Mouse (Mus musculus): ENCODE measurements at regions not wholly inside any gene's neighbourhood (a gene's known extent, or its start where the extent isn't known, plus 50 kb on each side); places are given as distances from the start of the nearest gene placed in this dataset.

GRCm38 (mm10) chr19:14094191-14094590 is 180.9 kb downstream of the Olfr1505 start:
- Histone ChIP-seq H3K4me1 (ENCODE audit: control insufficient read depth, insufficient read depth, low read length) (no peaks in the 10 kb centered on the region), H3K4me2 (ENCODE audit: low read length) (no peak overlapping the region), H3K27me3 (replicated peaks; ENCODE audit: control insufficient read depth, insufficient read depth, low read length) (no peaks in the 10 kb centered on the region), H3K27ac (ENCODE audit: low read depth, low read length) (no peak overlapping the region), H3K4me3 (ENCODE audit: low read depth, low read length) (no peak overlapping the region), H3K36me3 (ENCODE audit: control insufficient read depth, insufficient read depth, low read length) (no peaks in the 10 kb centered on the region), H3K9ac (ENCODE audit: low read length) (no peak overlapping the region), H3K9me3 (replicated peaks; ENCODE audit: control insufficient read depth, low read length) (no peaks in the 10 kb centered on the region)
- DNase-seq (ENCODE audit: low spot score) (no peak), ATAC-seq (no peak)
- 74% methylated on average over 2 of the region's 2 CpGs for WGBS

GRCm38 (mm10) chr19:14096187-14096586 is 182.9 kb downstream of the Olfr1505 start:
- H3K4me3 ChIP-seq (ENCODE audit: low read depth, low read length): no peak overlapping the region
- no peaks in the 10 kb centered on the region for H3K27me3 ChIP-seq (replicated peaks; ENCODE audit: control insufficient read depth, insufficient read depth, low read length)
- no peak overlapping the region for H3K9ac ChIP-seq (ENCODE audit: low read length)
- no peaks in the 10 kb centered on the region for H3K4me1 ChIP-seq (ENCODE audit: control insufficient read depth, insufficient read depth, low read length)
- H3K9me3 ChIP-seq (replicated peaks; ENCODE audit: control insufficient read depth, low read length): no peaks in the 10 kb centered on the region
- no peak overlapping the region for H3K27ac ChIP-seq (ENCODE audit: low read depth, low read length)
- 71% methylated on average over 5 of the region's 5 CpGs for WGBS
- no peaks in the 10 kb centered on the region for H3K36me3 ChIP-seq (ENCODE audit: control insufficient read depth, insufficient read depth, low read length)
- no peak overlapping the region for H3K4me2 ChIP-seq (ENCODE audit: low read length)
- ATAC-seq (no peak), DNase-seq (ENCODE audit: low spot score) (peak; percentile 33)

GRCm38 (mm10) chr19:14109091-14109490 is 195.8 kb downstream of the Olfr1505 start:
- no peak overlapping the region for H3K9ac ChIP-seq (ENCODE audit: low read length)
- DNase-seq (ENCODE audit: low spot score): peak; percentile 3

GRCm38 (mm10) chr19:14123348-14124113 is 210.2 kb downstream of the Olfr1505 start:
- ATAC-seq: peak; percentile 57; the same call in 1 of the 2 replicates

More at GRCm38 (mm10) chr19:14109091-14109490, 195.8 kb downstream of the Olfr1505 start:
- WGBS: 77% methylated on average over 4 of the region's 4 CpGs
- Histone ChIP-seq H3K27ac (ENCODE audit: low read depth, low read length) (no peak overlapping the region), H3K4me3 (ENCODE audit: low read depth, low read length) (no peak overlapping the region), H3K9me3 (replicated peaks; ENCODE audit: control insufficient read depth, low read length) (no peaks in the 10 kb centered on the region), H3K27me3 (replicated peaks; ENCODE audit: control insufficient read depth, insufficient read depth, low read length) (no peaks in the 10 kb centered on the region), H3K36me3 (ENCODE audit: control insufficient read depth, insufficient read depth, low read length) (no peaks in the 10 kb centered on the region), H3K4me2 (ENCODE audit: low read length) (no peak overlapping the region), H3K4me1 (ENCODE audit: control insufficient read depth, insufficient read depth, low read length) (no peaks in the 10 kb centered on the region)
- no peak for ATAC-seq

GRCm38 (mm10) chr19:14124250-14124827 is 211.0 kb downstream of the Olfr1505 start:
- DNase-seq (ENCODE audit: low spot score) (peak; percentile 58), ATAC-seq (peak; percentile 54; the same call in 1 of the 2 replicates)
- Histone ChIP-seq H3K4me3 (ENCODE audit: low read depth, low read length) (no peak overlapping the region), H3K4me2 (ENCODE audit: low read length) (peak overlapping the region; percentile 29; the same call in 1 of the 2 replicates), H3K9ac (ENCODE audit: low read length) (no peak overlapping the region), H3K9me3 (replicated peaks; ENCODE audit: control insufficient read depth, low read length) (no peaks in the 10 kb centered on the region), H3K36me3 (ENCODE audit: control insufficient read depth, insufficient read depth, low read length) (no peaks in the 10 kb centered on the region), H3K27ac (ENCODE audit: low read depth, low read length) (no peak overlapping the region), H3K4me1 (ENCODE audit: control insufficient read depth, insufficient read depth, low read length) (peaks cover 10% of the 10 kb centered on the region; the same call in 1 of the 2 replicates), H3K27me3 (replicated peaks; ENCODE audit: control insufficient read depth, insufficient read depth, low read length) (no peaks in the 10 kb centered on the region)
- 16% methylated on average over 5 of the region's 5 CpGs for WGBS

More at GRCm38 (mm10) chr19:14123348-14124113, 210.2 kb downstream of the Olfr1505 start:
- Histone ChIP-seq H3K27me3 (replicated peaks; ENCODE audit: control insufficient read depth, insufficient read depth, low read length) (no peaks in the 10 kb centered on the region), H3K4me3 (ENCODE audit: low read depth, low read length) (no peak overlapping the region), H3K4me2 (ENCODE audit: low read length) (peak overlapping the region; percentile 29; the same call in 1 of the 2 replicates), H3K9ac (ENCODE audit: low read length) (no peak overlapping the region), H3K36me3 (ENCODE audit: control insufficient read depth, insufficient read depth, low read length) (no peaks in the 10 kb centered on the region), H3K27ac (ENCODE audit: low read depth, low read length) (no peak overlapping the region), H3K4me1 (ENCODE audit: control insufficient read depth, insufficient read depth, low read length) (peaks cover 10% of the 10 kb centered on the region; the same call in 1 of the 2 replicates), H3K9me3 (replicated peaks; ENCODE audit: control insufficient read depth, low read length) (no peaks in the 10 kb centered on the region)
- peak; percentile 58 for DNase-seq (ENCODE audit: low spot score)
- 8% methylated on average over 8 of the region's 8 CpGs for WGBS

- Histone ChIP-seq H3K4me3 (ENCODE audit: low read depth, low read length) (no peak overlapping the region), H3K27ac (ENCODE audit: low read depth, low read length) (no peak overlapping the region), H3K27me3 (replicated peaks; ENCODE audit: control insufficient read depth, insufficient read depth, low read length) (no peaks in the 10 kb centered on the region), H3K36me3 (ENCODE audit: control insufficient read depth, insufficient read depth, low read length) (no peaks in the 10 kb centered on the region), H3K9ac (ENCODE audit: low read length) (no peak overlapping the region), H3K4me1 (ENCODE audit: control insufficient read depth, insufficient read depth, low read length) (peaks cover 10% of the 10 kb centered on the region; the same call in 1 of the 2 replicates), H3K9me3 (replicated peaks; ENCODE audit: control insufficient read depth, low read length) (no peaks in the 10 kb centered on the region), H3K4me2 (ENCODE audit: low read length) (no peak overlapping the region)
- ATAC-seq (no peak), DNase-seq (ENCODE audit: low spot score) (no peak)
- WGBS: 27% methylated on average over 5 of the region's 5 CpGs
Observed at GRCm38 (mm10) chr19:14124986-14125385, 211.7 kb downstream of the Olfr1505 start.

GRCm38 (mm10) chr19:14128397-14129209 is 215.3 kb downstream of the Olfr1505 start:
- DNase-seq (ENCODE audit: low spot score): peak; percentile 41
- no peaks in the 10 kb centered on the region for H3K9me3 ChIP-seq (replicated peaks; ENCODE audit: control insufficient read depth, low read length)
- WGBS: 6% methylated on average over 8 of the region's 8 CpGs

GRCm38 (mm10) chr19:14161217-14161616 is 247.9 kb downstream of the Olfr1505 start:
- H3K9me3 ChIP-seq (replicated peaks; ENCODE audit: control insufficient read depth, low read length): no peaks in the 10 kb centered on the region
- no peak overlapping the region for H3K4me3 ChIP-seq (ENCODE audit: low read depth, low read length)
- H3K27ac ChIP-seq (ENCODE audit: low read depth, low read length): no peak overlapping the region
- ATAC-seq: no peak
- no peak for DNase-seq (ENCODE audit: low spot score)
- 34% methylated on average over 3 of the region's 3 CpGs for WGBS
- no peaks in the 10 kb centered on the region for H3K36me3 ChIP-seq (ENCODE audit: control insufficient read depth, insufficient read depth, low read length)
- H3K4me1 ChIP-seq (ENCODE audit: control insufficient read depth, insufficient read depth, low read length): 0 out of 2 replicates have a peak, but pooled peaks cover 2% of the 10 kb centered on the region
- H3K27me3 ChIP-seq (replicated peaks; ENCODE audit: control insufficient read depth, insufficient read depth, low read length): no peaks in the 10 kb centered on the region
- H3K4me2 ChIP-seq (ENCODE audit: low read length): no peak overlapping the region
- H3K9ac ChIP-seq (ENCODE audit: low read length): no peak overlapping the region

More at GRCm38 (mm10) chr19:14128397-14129209, 215.3 kb downstream of the Olfr1505 start:
- H3K9ac ChIP-seq (ENCODE audit: low read length): no peak overlapping the region
- no peak overlapping the region for H3K4me3 ChIP-seq (ENCODE audit: low read depth, low read length)
- no peak overlapping the region for H3K27ac ChIP-seq (ENCODE audit: low read depth, low read length)
- no peak overlapping the region for H3K4me2 ChIP-seq (ENCODE audit: low read length)
- no peaks in the 10 kb centered on the region for H3K36me3 ChIP-seq (ENCODE audit: control insufficient read depth, insufficient read depth, low read length)
- H3K4me1 ChIP-seq (ENCODE audit: control insufficient read depth, insufficient read depth, low read length): peaks cover 10% of the 10 kb centered on the region; the same call in 1 of the 2 replicates
- no peaks in the 10 kb centered on the region for H3K27me3 ChIP-seq (replicated peaks; ENCODE audit: control insufficient read depth, insufficient read depth, low read length)
- ATAC-seq: peak; percentile 15; the same call in 1 of the 2 replicates

Data from forebrain, embryonic 14.5 days (tissue).